Mouse (Mus musculus) thymus, postnatal 36 days (tissue): ENCODE measurements at regions not wholly inside any gene's neighbourhood (a gene's known extent, or its start where the extent isn't known, plus 50 kb on each side); places are given as distances from the start of the nearest gene placed in this dataset.
A peak's percentile ranks its signal among the peaks of the same experiment; 100 is the strongest.

Experiments
- DNase-seq, 2 experiments: peaks; one replicate each; pipeline ENCODE4 v3.0.0; 2022; ENCODE audit warnings: mixed read lengths in 2 of 2

- DNase-seq: peak in 1 of 2 experiments; percentile 17
These were observed 285.7 kb downstream of the Rngtt start for GRCm38 (mm10) chr4:33595763-33596162.

- no peak for DNase-seq
These were observed 289.9 kb downstream of the Rngtt start for GRCm38 (mm10) chr4:33599966-33600365.

GRCm38 (mm10) chr4:33600805-33601204 lies 290.7 kb downstream of the Rngtt start:
- DNase-seq: no peak

GRCm38 (mm10) chr4:33604636-33605035 lies 294.5 kb downstream of the Rngtt start:
- DNase-seq: no peak

GRCm38 (mm10) chr4:33639821-33640575 lies 284.4 kb upstream of the Cnr1 start:
- DNase-seq: no peak

GRCm38 (mm10) chr4:33640576-33641255 lies 283.7 kb upstream of the Cnr1 start:
- DNase-seq: no peak

- DNase-seq: no peak
These were observed 282.5 kb upstream of the Cnr1 start for GRCm38 (mm10) chr4:33641883-33642282.

GRCm38 (mm10) chr4:33642526-33642925 lies 281.9 kb upstream of the Cnr1 start:
- DNase-seq: no peak

GRCm38 (mm10) chr4:33645217-33645616 lies 279.2 kb upstream of the Cnr1 start:
- DNase-seq: no peak

GRCm38 (mm10) chr4:33651292-33651691 lies 273.1 kb upstream of the Cnr1 start:
- DNase-seq: no peak

GRCm38 (mm10) chr4:33659766-33660165 lies 264.6 kb upstream of the Cnr1 start:
- no peak for DNase-seq

- no peak for DNase-seq
These were observed 263.8 kb upstream of the Cnr1 start for GRCm38 (mm10) chr4:33660553-33660952.

GRCm38 (mm10) chr4:33661862-33662261 lies 262.5 kb upstream of the Cnr1 start:
- no peak for DNase-seq

- DNase-seq: no peak
These were observed 261.4 kb upstream of the Cnr1 start for GRCm38 (mm10) chr4:33662965-33663364.

- DNase-seq: no peak
These were observed 260.5 kb upstream of the Cnr1 start for GRCm38 (mm10) chr4:33663616-33664473.

GRCm38 (mm10) chr4:33664474-33664822 lies 259.9 kb upstream of the Cnr1 start:
- no peak for DNase-seq

- DNase-seq: no peak
These were observed 259.0 kb upstream of the Cnr1 start for GRCm38 (mm10) chr4:33665250-33665873.

- no peak for DNase-seq
These were observed 256.0 kb upstream of the Cnr1 start for GRCm38 (mm10) chr4:33668431-33668830.

GRCm38 (mm10) chr4:33675044-33675443 lies 249.3 kb upstream of the Cnr1 start:
- no peak for DNase-seq

- DNase-seq: no peak
These were observed 245.0 kb upstream of the Cnr1 start for GRCm38 (mm10) chr4:33679351-33679750.

GRCm38 (mm10) chr4:33686135-33686534 lies 238.3 kb upstream of the Cnr1 start:
- no peak for DNase-seq

GRCm38 (mm10) chr4:33687434-33687833 lies 237.0 kb upstream of the Cnr1 start:
- no peak for DNase-seq

GRCm38 (mm10) chr4:33693441-33693840 lies 231.0 kb upstream of the Cnr1 start:
- DNase-seq: no peak
